Mouse (Mus musculus): Measurements from ENCODE around the gene Spata4. TPM values are rescaled to one million over a fixed set of nuclear protein-coding genes. Genes with fewer than 3 reads are reported as not detected.

Spata4 gene
- 0.11 and 0.27 TPM in 2 replicates for polyA plus RNA-seq (2012; rRNA removed)

GRCm38 (mm10) chr8:54600671-54601251 lies at the start of gene Spata4:
Gene Spata4, plus strand, starts transcription at chr8:54600781.
- no peak within 1 kb of the TSS for H3K4me3 ChIP-seq (ENCODE audit: insufficient read depth, low read depth, low read length)
- DNase-seq: no peak
- 17% methylated on average over 21 of the region's 21 CpGs for WGBS
- H3K27me3 ChIP-seq (replicated peaks; ENCODE audit: control insufficient read depth, insufficient read depth, low read length): no peaks in the 10 kb centered on the region
- H3K36me3 ChIP-seq (ENCODE audit: control insufficient read depth, insufficient read depth, low read length): no peaks in the 10 kb centered on the region
- H3K4me1 ChIP-seq (ENCODE audit: control insufficient read depth, insufficient read depth, low read length): no peaks in the 10 kb centered on the region
- TF ChIP-seq CTCF (conservative IDR thresholded peaks at IDR 0.05; ENCODE audit: insufficient read depth, insufficient read length, low read depth, low read length) (no peak), POLR2A (IDR thresholded peaks at IDR 0.05; ENCODE audit: low read depth, low read length) (no peak)
- H3K27ac ChIP-seq (ENCODE audit: insufficient read depth, low read depth, low read length): no peak within 1 kb of the TSS

GRCm38 (mm10) chr8:54554921-54555320 lies 45.7 kb upstream of the Spata4 start:
- no peak for DNase-seq
- TF ChIP-seq CTCF (conservative IDR thresholded peaks at IDR 0.05; ENCODE audit: insufficient read depth, insufficient read length, low read depth, low read length): no peak
- TF ChIP-seq POLR2A (IDR thresholded peaks at IDR 0.05; ENCODE audit: low read depth, low read length): no peak
- no peaks in the 10 kb centered on the region for H3K36me3 ChIP-seq (ENCODE audit: control insufficient read depth, insufficient read depth, low read length)

GRCm38 (mm10) chr8:54562137-54562536 lies 38.4 kb upstream of the Spata4 start:
- Histone ChIP-seq H3K4me1 (ENCODE audit: control insufficient read depth, insufficient read depth, low read length) (peaks cover 5% of the 10 kb centered on the region; the same call in 1 of the 2 replicates), H3K36me3 (ENCODE audit: control insufficient read depth, insufficient read depth, low read length) (no peaks in the 10 kb centered on the region), H3K4me3 (ENCODE audit: insufficient read depth, low read depth, low read length) (no peak overlapping the region), H3K27me3 (replicated peaks; ENCODE audit: control insufficient read depth, insufficient read depth, low read length) (no peaks in the 10 kb centered on the region; the same call in 1 of the 2 replicates), H3K27ac (ENCODE audit: insufficient read depth, low read depth, low read length) (no peak overlapping the region; the same call in 1 of the 2 replicates)
- WGBS: 16% methylated on average over 4 of the region's 4 CpGs
- peak; percentile 19 for DNase-seq
- TF ChIP-seq CTCF (conservative IDR thresholded peaks at IDR 0.05; ENCODE audit: insufficient read depth, insufficient read length, low read depth, low read length) (no peak), POLR2A (IDR thresholded peaks at IDR 0.05; ENCODE audit: low read depth, low read length) (no peak)

More at GRCm38 (mm10) chr8:54554921-54555320, 45.7 kb upstream of the Spata4 start:
- WGBS: 88% methylated on average over 2 of the region's 2 CpGs
- H3K27me3 ChIP-seq (replicated peaks; ENCODE audit: control insufficient read depth, insufficient read depth, low read length): no peaks in the 10 kb centered on the region
- no peak overlapping the region for H3K4me3 ChIP-seq (ENCODE audit: insufficient read depth, low read depth, low read length)
- no peaks in the 10 kb centered on the region for H3K4me1 ChIP-seq (ENCODE audit: control insufficient read depth, insufficient read depth, low read length)
- no peak overlapping the region for H3K27ac ChIP-seq (ENCODE audit: insufficient read depth, low read depth, low read length)

- H3K27ac ChIP-seq (ENCODE audit: insufficient read depth, low read depth, low read length): no peak overlapping the region
- no peaks in the 10 kb centered on the region; the same call in 1 of the 2 replicates for H3K27me3 ChIP-seq (replicated peaks; ENCODE audit: control insufficient read depth, insufficient read depth, low read length)
- 78% methylated on average over 1 of the region's 1 CpGs for WGBS
- TF ChIP-seq CTCF (conservative IDR thresholded peaks at IDR 0.05; ENCODE audit: insufficient read depth, insufficient read length, low read depth, low read length) (no peak), POLR2A (IDR thresholded peaks at IDR 0.05; ENCODE audit: low read depth, low read length) (no peak)
- H3K4me1 ChIP-seq (ENCODE audit: control insufficient read depth, insufficient read depth, low read length): peaks cover 5% of the 10 kb centered on the region; the same call in 1 of the 2 replicates
- DNase-seq: no peak
- no peaks in the 10 kb centered on the region for H3K36me3 ChIP-seq (ENCODE audit: control insufficient read depth, insufficient read depth, low read length)
- no peak overlapping the region for H3K4me3 ChIP-seq (ENCODE audit: insufficient read depth, low read depth, low read length)
Measured at GRCm38 (mm10) chr8:54565181-54565580, 35.4 kb upstream of the Spata4 start.

DNA sequence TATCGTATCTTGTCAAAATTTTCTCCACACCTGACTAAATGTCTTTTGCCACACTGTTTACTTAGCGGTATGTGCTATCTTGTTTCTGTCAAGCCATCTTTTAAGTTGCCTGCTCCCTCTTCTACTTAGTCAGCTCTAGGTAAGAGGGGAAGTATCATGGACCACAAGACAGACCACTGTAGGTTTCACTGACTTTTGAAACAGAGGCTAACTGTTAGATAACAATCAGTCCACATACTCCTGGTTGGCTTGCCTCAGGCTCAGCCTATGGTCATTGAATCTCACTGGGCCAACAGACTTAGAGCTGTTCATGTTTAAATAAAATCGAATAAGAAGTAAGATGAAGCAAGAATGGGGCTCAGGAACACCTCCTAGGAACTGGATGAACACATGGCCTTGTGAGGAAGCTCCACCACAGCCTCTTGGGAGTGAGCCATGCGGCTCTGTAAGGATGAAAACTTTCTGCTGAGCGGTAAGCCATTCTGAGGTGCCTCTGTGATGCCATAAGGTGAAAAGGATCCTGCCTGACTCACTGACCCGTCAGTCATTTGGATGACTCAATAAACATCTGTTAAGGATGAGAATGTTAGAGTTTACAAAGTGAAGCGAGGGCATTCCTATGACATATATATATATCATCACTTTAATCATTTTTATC lies 34.8 kb upstream of the Spata4 start:
- DNase-seq: no peak
- WGBS: 94% methylated on average over 7 of the region's 7 CpGs
- no peak overlapping the region for H3K27ac ChIP-seq (ENCODE audit: insufficient read depth, low read depth, low read length)

GRCm38 (mm10) chr8:54567168-54567567 lies 33.4 kb upstream of the Spata4 start:
- DNase-seq: no peak
- Histone ChIP-seq H3K27me3 (replicated peaks; ENCODE audit: control insufficient read depth, insufficient read depth, low read length) (no peaks in the 10 kb centered on the region; the same call in 1 of the 2 replicates), H3K27ac (ENCODE audit: insufficient read depth, low read depth, low read length) (no peak overlapping the region), H3K36me3 (ENCODE audit: control insufficient read depth, insufficient read depth, low read length) (no peaks in the 10 kb centered on the region), H3K4me3 (ENCODE audit: insufficient read depth, low read depth, low read length) (no peak overlapping the region), H3K4me1 (ENCODE audit: control insufficient read depth, insufficient read depth, low read length) (0 out of 2 replicates have a peak, but pooled peaks cover under 1% of the 10 kb centered on the region)
- TF ChIP-seq POLR2A (IDR thresholded peaks at IDR 0.05; ENCODE audit: low read depth, low read length) (no peak), CTCF (conservative IDR thresholded peaks at IDR 0.05; ENCODE audit: insufficient read depth, insufficient read length, low read depth, low read length) (no peak)
- 68% methylated on average over 2 of the region's 2 CpGs for WGBS

More for the DNA sequence above, 34.8 kb upstream of the Spata4 start:
- H3K27me3 ChIP-seq (replicated peaks; ENCODE audit: control insufficient read depth, insufficient read depth, low read length): no peaks in the 10 kb centered on the region; the same call in 1 of the 2 replicates
- TF ChIP-seq POLR2A (IDR thresholded peaks at IDR 0.05; ENCODE audit: low read depth, low read length) (no peak), CTCF (conservative IDR thresholded peaks at IDR 0.05; ENCODE audit: insufficient read depth, insufficient read length, low read depth, low read length) (no peak)
- no peaks in the 10 kb centered on the region for H3K36me3 ChIP-seq (ENCODE audit: control insufficient read depth, insufficient read depth, low read length)
- peaks cover 5% of the 10 kb centered on the region; the same call in 1 of the 2 replicates for H3K4me1 ChIP-seq (ENCODE audit: control insufficient read depth, insufficient read depth, low read length)
- H3K4me3 ChIP-seq (ENCODE audit: insufficient read depth, low read depth, low read length): no peak overlapping the region

Measured in kidney, adult 2 months (tissue).